Mouse (Mus musculus) cerebellum, postnatal 36 days (tissue): ENCODE data around the gene Pex11b.
"Not testable (repeated sequence)": the region's sequence is repeated elsewhere in the genome, so short reads cannot be mapped to it uniquely, and the experiment has no call there.

Experiments used
- DNase-seq, 2 experiments: peaks; one replicate each; pipeline ENCODE4 v3.0.0; 2021 to 2022; ENCODE audit warnings: mixed read lengths in 2 of 2

Pex11b gene

DNA sequence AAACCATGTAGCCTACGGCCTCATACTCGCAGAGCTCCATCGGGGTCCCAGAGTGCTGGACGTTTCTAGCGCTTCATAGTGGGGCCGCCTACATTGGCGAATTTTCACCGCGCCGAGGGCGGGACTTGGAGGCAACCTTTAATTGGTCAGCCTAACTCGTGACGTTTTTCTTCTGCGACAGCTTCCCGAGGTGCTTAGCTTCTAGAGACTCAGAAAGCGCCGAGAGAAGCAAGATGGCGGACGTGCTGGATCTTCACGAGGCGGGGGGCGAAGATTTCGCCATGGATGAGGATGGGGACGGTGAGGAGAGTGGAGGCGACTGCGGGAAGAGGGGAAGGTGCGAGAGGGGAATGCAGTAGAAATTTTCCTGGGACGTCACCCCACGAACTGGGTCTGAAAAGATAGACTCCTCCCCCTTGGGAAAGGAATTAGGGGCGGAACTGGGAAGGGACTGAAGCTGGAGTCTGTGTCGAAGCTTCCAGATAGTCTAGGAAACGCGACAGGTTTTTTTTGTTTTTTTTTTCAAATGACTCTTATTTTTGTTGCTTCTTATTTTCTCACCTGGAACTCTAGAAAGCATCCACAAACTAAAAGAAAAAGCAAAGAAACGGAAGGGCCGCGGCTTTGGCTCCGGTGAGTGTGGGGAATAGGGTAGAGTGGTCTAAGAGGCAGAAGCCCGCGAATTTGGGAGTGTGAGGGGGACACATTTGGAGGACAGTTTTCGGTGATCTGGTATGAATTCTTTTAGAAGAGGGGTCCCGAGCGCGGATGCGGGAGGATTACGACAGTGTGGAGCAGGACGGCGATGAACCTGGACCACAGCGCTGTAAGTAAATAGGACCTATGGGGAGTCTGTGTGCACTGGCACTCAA is 5.2 kb upstream of the Pex11b start, which contains the start of gene Rbm8a:
Gene Rbm8a (plus strand): TSS at position 205 of the 872 bp plus-strand sequence.
- DNase-seq = peak; percentile 95 to 98

DNA sequence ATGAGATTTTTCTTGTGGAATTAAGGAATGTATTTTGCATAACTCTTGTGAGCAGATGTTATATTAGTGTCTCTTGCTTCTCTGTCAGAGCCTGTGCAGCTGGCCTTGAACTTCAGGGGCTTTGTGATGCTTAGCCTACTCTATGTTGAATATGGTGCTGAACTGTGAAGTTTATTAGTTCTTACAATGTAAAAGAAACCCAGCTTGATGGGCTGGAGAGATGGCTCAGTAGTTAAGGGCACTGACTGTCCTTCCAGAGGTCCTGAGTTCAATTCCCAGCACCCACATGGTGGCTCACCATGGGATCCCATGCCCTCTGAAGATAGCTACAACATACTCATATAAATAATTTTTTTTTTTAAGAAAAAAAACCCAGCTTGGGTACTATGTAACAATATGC is 3.1 kb upstream of the Pex11b start:
- no peak for DNase-seq

DNA sequence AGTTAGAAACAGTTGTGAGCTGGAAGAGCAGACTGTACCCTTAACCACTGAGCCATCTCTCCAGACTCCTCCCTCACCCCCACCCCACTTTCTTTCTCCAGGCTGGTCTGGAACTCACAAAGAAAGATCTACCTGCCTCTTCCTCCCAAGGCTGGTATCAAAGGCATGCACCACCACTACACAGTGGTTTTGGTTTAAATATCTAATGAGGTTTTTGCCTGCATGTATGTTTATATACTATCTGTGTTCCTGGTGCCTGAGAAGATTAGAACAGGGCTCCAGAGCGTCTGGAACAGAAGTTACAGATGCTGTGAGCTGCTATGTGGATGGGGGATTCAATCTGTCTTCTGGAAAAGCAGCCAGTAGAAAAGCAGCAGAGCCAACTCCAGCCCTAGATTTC is 1.2 kb upstream of the Pex11b start:
- DNase-seq = no peak

DNA sequence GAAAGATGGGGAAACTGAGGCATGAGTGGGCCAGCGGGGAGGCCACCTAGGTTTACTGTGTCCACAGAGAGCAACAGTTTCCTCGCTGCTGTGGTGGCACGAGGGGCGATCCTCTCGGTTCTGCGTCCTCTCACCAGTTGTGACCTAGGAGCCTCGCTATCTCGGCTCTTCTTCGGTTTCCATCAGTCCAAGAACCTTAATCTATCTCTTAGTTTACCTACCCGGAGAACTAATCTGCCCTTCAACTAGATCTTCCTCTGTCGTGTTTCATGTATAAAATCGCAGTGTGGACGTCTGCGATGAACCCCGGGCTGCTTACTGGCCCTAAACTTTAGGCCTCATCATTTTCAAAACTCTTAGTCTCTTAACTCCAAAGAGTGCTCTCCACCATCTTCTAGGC is 730 bp downstream of the Pex11b start:
- DNase-seq = no peak

DNA sequence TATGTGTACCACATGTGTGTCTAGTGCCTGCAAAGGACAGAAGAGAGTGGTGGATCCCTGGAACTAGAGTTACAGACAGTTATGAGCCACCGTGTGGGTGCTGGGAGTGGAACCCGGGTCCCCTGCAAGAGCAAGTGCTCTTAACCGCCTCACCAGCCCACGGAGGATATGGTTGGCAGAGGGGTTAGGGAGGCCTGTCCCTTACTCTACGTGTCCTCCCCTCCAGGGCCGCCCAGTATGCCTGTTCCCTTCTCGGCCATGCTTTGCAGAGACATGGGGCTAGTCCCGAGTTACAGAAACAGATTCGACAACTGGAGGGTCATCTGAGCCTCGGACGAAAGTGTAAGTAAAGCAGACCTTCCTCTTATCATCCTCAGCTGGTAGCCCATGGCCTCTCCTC is 1.3 kb downstream of the Pex11b start:
- no peak for DNase-seq

DNA sequence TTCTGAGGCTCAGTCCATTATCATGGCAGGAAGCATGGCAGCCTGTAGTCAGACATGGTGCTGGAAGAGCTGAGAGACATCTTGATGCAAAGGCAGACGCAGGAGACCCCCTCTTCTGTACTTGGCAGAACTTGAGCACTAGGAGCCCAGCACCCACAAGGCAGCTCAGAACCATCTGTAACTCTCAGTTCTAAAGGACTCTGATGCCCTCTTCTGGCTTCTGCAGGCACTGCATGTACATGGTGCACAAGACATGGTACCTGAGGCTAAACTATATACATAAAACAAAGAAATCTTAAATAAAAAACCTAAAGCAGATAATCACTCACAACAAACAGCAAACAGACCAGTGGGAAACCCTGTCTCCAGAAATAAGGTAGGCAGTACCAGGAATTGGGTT is 4.0 kb downstream of the Pex11b start:
- DNase-seq = peak; percentile 70 to 74

DNA sequence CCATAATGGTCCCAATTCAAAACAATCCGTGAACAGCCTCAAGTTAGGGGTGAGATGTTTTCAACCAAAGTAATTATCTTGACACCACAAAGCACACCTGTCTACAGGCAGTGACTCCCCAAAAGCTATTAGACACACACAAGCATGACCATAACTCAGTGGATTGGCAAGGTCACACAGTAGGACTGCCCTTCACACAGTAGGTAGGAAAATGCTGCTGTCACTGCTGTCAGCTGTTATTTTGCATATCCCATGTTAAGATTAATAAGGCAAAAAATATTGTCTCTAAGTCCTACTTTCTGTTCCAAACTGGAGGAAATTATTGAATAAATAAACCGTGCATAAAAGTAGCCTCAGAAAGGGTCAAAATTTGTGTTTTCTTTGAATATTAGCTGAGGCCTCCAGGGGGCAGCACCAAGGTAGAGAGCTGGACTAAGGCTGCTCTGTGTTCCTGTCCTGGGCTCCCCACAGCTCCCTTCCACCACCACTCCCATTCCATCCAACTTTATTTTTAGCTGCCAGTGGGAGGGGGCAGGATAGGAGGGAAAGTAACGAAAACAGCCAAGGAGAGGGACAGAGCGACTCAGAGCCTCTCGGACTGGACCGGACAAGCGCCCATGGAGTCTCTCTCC is 10.0 kb downstream of the Pex11b start, which contains the start of gene Itga10:
Gene Itga10 (plus strand): TSS at position 567 of the 632 bp plus-strand sequence.
- DNase-seq = peak; percentile 43 to 47

DNA sequence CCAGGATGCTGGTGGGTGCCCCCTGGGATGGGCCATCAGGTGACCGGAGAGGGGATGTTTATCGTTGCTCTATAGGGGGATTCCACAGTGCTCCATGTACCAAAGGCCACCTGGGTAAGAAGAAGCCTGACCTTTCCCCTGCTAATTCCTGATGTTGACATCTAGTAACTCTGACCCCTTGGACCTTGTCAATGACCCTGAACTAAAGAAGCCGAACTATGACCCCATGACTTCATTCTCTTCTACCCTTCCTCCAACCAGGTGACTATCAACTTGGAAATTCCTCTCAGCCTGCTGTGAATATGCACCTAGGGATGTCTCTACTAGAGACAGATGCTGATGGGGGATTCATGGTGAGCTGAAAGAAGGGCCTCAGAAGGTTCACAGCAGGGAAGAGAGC is 12.2 kb downstream of the Pex11b start:
- no peak for DNase-seq

DNA sequence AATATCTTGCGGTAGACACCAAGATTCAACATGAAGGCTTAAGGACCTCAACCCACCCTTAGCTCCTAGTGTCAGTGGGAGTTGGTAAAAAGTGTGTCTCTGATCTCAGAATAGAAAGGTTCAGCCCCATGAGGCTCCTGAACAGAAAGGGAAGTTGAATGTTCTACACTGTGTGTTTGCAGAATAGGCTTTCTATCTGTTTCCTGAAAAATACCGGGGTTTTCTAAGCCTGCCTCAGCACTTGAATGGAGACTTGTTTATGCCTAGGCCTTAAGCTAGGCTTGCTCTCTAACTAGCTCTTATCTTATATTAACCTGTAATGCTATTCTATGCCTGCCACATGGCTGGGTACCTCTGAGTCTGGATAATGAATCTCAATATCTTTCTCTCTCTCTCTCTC is 25.7 kb downstream of the Pex11b start:
- no peak for DNase-seq

DNA sequence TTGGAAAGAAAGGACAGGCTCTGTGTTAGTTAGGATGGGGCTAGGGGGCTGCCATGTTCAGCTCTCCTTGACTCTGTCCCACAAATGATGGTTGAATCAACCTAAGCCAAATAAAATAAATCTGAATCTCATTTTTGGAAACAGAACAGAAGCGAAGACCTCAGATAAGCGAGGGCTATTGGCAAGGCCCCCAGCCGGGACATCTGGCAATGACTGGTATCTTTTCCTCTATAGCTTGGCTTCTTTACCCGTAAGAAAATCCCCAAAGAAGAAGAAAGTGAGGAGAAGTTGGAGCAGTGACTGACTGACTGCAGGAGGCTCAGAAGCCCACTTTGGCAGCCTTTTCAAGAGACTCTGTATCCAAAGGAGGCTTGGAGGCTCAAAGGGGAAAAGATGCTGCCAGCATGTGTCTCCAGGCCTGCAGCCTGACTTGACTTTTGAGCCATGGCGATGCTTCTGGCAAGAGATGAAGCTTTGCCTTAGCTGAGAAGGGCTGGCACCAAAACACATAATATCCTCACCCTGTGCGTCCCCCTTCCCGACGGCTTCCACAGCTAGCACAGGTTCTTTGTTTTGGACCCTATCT is 27.6 kb downstream of the Pex11b start:
- DNase-seq = peak; percentile 17 to 20

DNA sequence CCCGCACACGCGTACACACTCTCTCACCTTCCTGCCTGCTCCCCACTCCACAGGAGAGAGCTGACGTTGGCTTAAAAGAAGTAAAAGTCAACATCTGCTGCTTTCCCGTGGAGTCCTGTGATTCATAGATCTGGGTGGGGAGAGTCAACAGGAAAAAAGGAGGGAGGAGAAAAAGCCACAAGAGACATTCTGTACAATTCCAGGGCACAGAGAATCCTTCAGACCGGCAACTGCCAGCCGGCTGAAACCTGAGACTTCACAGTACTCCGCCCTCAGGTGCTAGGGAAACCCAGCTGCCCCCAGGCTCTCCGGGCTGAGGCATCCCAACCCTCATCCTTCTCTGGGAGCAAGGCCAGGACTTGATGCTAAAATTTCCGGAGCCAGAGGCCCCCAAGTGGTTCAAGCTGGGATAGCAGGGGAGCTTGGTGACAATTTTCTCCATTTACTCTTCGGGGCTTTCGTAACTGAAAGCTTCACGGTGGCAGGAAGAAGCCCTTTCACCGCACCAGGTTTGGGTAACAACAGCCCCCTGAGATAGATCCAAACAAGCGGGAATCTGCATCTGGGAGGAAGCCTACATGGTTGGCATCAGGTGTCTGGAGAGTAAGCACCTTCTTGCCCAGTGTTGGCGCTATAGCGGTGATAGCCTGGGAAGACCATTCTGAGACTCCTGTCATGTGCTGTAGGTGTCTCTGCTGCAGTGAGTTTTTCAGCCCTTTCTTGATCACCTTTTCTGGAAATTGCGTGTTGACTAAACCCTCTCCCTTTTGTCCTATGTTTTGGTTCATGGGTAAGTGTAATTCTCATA is 28.5 kb downstream of the Pex11b start:
- peak; percentile 90 to 96 for DNase-seq

DNA sequence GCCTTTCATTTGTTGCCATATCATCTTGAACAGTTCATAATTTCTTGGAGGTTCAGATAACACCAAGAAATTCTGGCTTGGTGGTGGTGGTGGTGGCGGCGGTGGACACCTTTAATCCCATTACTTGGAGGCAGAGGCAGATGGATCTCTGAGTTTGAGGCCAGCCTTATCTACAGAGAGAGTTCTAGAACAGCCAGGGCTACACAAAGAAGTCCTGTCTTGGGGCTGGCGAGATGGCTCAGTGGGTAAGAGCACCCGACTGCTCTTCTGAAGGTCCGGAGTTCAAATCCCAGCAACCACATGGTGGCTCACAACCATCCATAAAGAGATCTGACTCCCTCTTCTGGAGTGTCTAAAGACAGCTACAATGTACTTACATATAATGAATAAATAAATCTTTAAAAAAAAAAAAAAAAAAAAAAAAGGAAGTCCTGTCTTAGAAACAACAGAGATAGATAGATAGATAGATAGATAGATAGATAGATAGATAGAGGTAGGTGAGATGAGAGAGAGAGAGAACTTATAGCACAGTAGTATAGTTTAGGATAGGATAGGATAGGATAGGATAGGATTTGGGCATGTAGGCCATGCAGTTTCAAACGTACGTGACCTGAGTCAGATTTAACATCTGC is 30.7 kb downstream of the Pex11b start:
- not testable (repeated sequence) for DNase-seq

DNA sequence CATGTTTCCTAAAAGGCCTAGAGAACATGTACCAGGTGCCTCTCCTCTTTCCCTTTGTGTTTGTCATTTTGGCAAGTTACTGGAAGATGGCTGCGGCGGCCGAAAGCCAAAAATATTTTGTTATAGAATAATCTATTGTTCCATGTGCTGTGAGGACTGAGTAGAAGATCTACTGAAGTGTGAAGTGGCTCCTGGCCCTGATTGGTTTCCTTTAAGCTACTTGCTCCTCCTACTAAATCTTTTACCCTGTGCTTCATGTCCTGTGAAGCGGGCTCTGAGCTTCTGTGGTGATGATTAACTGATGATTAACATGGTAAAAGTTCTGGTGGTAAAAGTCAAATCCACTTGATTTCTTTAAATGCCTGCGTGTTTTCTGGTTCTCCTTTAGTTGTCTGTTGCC is 31.7 kb downstream of the Pex11b start:
- DNase-seq = no peak

DNA sequence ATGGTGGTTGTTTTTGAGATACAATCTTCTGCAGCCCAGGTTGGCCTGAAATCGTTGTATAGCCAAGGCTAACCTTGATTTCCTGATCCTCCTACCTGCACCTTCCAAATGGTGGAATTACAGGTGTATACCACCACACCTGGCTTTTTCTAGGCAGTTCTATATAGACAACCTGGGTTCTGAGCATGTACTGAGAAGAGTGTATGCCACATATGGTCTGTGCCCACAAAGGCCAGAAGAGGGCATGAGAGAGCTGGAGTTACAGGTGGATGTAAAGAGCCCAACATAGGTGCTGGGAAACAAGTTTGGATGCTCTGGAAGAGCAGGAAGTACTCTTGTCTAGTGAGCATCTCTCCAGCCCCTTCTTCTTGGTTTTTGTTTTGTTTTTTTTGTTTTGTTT is 32.1 kb downstream of the Pex11b start:
- no peak for DNase-seq

DNA sequence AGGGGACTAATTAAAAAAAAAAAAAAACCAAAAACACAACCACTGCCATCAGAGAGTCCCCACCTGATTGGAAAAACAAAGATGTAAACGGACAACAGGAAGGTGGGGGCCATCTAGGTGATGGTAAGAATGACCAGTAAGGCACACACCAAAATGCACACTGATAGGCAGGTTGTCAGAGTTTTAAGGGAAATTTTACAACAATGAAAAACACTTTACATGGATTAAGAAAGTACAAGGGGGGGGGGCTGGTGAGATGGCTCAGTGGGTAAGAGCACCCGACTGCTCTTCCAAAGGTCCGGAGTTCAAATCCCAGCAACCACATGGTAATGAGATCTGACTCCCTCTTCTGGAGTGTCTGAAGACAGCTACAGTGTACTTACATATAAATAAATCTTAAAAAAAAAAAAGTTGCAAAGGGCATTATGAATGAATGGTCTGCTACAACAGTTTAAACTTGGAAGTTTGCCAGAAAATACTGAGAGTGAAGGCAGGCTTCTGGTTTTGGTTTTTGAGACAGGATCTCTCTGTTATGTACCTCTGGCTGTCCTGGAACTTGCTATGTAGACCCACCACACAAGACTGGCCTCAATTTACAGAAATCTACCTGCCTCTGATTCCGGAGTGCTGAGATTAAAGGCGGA is 33.4 kb downstream of the Pex11b start:
- no peak for DNase-seq

DNA sequence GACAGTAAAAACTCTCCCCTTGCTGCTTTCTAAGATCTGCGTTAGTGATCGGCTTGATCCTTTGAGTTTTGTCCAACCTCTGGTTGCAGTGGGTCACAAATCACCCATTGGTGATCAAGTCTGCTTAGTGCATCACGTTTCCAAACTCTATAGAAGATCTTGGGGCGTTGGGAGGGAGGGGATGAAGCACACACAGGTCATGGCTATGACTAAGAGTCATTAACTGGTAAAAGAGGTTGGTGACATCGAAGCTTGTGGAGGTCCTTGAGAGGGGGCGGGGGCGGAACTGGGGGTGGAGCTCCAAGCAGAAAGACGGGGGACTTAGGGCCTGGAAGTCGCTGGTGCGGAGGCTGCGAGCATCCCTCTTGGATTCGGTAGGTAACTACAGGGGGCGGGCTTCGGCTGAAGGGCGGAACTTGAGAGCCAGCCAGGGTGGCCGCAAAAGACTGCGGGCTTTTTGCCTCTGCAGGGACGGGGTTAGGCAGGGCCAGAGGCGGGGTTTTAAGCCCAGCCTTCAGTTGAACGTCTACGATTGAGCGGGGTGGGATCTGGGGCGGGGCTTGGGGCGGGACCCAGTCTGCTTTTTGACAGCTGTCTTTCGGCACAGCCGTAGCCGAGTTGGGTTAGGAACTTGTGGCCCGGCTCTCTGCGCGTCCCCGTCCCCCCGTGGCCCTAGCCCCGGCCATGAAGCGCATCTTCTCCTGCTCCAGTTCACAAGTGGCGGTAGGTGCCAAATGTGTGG is 34.7 kb downstream of the Pex11b start, which contains the start of gene Ankrd35:
Gene Ankrd35 (plus strand): TSS at position 405 of the 742 bp plus-strand sequence.
- peak; percentile 70 to 77 for DNase-seq

DNA sequence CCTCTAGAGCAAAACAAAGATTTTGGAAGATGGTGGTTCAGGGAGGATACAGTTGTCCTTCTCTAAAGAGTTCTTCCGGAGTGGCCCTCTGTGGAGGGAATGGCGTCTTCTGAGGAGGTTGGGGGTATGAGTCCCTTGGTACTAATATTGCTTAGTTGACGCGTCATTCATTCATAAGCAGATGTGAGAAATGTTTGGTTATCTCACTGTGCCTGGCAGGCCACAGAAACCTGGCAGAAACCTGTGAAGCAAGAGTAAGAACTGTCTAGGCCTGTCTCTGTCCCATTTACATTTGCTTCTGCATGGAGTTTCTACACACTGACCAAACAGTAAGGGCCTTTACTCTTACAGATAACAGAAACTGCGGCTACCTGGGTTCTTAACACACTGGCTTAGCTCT is 36.3 kb downstream of the Pex11b start:
- DNase-seq = no peak

DNA sequence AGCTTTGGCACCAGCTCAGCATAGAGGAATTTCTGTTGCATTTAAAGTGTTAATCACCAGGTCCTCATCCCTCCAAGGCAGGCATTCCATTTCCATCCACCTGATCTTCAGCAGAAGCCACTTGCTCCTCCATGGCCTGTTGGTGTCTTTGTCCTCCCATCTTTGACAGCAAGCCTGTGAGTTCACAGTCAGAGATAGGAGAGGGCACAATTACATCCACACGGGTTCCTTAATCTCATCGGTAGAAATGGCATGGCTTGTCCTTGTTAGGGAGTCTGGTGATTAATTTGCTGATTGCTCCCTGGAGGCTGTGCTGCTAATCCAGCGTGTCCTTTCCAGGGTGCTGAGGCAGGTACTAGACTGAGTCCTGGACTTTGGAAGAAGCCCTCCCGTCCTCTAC is 38.3 kb downstream of the Pex11b start:
- DNase-seq = no peak

DNA sequence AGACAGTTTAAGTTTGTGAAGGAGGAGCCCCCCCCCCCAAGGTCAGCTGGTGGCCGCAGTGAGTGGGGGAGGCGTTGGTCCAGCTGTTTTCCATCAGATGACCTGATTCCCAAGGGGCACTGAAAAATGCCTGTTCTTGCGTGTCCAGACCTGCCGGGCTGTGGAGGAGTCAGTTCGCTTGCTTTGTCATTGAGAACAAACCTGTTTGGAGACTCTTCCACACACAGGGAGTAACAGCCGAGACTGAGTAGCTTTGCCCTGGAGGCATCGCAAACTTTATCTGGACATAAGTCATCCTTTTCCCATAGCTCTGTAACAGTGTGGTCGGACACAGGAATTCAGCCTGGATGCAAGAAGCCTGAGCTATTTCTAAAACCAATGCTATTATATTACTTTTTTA is 39.3 kb downstream of the Pex11b start:
- no peak for DNase-seq

DNA sequence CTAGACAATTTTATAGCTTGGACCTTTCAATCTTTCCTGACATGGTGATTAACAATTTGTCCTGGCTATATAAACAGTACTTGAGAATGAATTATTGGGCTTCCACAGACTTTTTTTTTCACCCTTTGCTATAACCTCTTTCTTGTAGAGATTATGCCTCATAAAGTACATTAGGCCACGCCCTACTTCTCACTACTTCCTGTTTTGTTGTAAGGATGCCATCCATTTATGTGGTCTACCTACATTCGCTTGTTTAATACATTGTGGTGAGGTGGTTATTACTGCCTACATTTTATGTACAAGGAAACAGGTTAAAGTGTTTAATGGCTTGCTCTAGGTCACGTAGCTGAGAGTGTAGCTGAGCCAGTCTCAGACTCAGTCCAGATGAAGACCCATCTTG is 40.0 kb downstream of the Pex11b start:
- DNase-seq = no peak

DNA sequence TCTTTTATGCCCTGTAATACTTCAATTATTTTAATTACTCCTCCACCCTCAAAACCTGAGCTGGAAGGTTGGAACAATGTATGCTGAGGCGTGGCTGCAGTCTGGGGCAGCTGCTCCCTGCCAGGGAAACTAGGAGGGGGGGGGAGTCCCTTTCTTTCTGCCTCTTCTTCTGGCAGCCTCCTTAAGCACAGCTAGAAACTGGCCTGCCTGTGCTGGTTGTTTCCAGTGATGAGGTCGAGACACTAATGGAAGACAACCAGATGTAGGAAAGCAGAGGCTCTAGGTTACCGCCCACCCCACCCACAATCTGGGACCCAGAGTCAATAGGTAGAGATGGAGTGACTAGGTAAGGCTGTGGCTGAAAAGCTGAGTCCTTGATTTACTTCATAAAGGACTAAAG is 40.5 kb downstream of the Pex11b start:
- no peak for DNase-seq
